Mouse (Mus musculus): ENCODE data around the gene Praf2. TPM values are rescaled to one million over a fixed set of nuclear protein-coding genes. Genes with fewer than 3 reads are reported as not detected.
"Not testable (repeated sequence)": the region's sequence is repeated elsewhere in the genome, so short reads cannot be mapped to it uniquely, and the experiment has no call there.

The Praf2 gene
- polyA plus RNA-seq, 1 experiment, result 0.30 TPM

DNA sequence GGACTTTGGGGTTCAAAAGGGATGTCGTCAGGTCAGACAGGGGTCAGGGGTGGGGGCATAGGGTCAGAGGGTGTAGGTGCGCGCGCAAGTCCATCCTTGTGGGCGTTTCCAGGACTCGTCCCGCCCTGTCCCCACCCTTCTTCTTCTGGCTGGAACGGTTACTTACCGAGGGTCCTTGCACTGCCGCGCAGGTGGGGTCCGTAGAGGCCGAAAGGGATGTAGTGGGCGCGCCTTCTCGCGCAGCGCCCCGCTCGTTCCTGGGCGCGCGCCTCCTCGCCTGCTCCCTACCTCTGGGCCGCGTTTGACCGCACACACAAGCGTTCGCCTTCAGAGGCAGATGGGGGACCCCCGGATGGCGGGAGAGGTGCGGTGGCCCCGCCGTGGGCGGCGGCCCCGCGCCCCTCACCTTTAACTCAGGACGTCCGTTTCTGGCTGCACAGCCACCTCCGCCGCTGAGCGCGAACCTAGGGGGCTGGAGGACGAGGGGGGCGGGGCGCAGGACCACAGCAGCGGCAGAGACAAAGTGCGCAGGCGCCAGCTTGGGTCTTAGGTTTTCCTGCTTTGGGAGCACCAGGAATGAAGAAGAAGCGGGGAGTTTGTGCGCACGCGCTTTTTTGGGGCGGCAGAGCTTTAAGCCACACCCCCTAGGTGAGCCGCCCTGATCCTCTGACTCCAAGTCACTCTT, 22.3 kb downstream of the Praf2 start, which contains the start of gene Ccdc120:
TSS of gene Ccdc120 (minus strand) at position 474 of the 685 bp plus-strand sequence.
- H3K4me1 ChIP-seq (ENCODE audit: control insufficient read depth), result peaks cover 10% of the 10 kb centered on the region
- TF ChIP-seq TAL1 (IDR thresholded peaks at IDR 0.05; ENCODE audit: low read length) (no peak), GATA1 (IDR thresholded peaks at IDR 0.05; ENCODE audit: low read length) (no peak)
- no peaks in the 10 kb centered on the region for H3K36me3 ChIP-seq (ENCODE audit: control insufficient read depth)
- no peaks in the 10 kb centered on the region for H3K9me3 ChIP-seq (ENCODE audit: control insufficient read depth, low read length)
- H3K27me3 ChIP-seq (ENCODE audit: control insufficient read depth), result no peaks in the 10 kb centered on the region; the same call in 1 of the 2 replicates
- H3K4me3 ChIP-seq (replicated peaks), result peak within 1 kb of the TSS; percentile 62

DNA sequence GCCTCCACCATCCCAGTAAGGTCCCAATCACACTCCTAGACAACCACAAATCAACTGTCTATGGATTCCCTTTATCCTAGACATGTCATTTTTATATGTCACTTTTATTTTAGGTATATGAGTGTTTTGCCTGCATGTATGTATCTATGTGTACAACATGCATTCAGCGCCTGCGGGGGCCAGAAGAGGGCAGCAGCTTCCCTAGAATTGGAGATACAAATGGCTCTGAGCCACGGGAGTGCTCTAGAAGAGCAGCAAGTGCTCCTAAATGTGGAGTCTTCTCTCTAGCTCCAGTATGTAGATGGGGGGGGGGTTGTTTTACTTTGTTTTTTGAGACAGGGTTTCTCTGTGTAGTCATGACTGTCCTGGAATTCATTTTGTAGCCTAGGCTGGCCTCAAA, 25.4 kb downstream of the Praf2 start:
- not testable (repeated sequence) for H3K36me3 ChIP-seq (ENCODE audit: control insufficient read depth); H3K9me3 ChIP-seq (ENCODE audit: control insufficient read depth, low read length); H3K27me3 ChIP-seq (ENCODE audit: control insufficient read depth); H3K4me3 ChIP-seq (replicated peaks); H3K4me1 ChIP-seq (ENCODE audit: control insufficient read depth)

DNA sequence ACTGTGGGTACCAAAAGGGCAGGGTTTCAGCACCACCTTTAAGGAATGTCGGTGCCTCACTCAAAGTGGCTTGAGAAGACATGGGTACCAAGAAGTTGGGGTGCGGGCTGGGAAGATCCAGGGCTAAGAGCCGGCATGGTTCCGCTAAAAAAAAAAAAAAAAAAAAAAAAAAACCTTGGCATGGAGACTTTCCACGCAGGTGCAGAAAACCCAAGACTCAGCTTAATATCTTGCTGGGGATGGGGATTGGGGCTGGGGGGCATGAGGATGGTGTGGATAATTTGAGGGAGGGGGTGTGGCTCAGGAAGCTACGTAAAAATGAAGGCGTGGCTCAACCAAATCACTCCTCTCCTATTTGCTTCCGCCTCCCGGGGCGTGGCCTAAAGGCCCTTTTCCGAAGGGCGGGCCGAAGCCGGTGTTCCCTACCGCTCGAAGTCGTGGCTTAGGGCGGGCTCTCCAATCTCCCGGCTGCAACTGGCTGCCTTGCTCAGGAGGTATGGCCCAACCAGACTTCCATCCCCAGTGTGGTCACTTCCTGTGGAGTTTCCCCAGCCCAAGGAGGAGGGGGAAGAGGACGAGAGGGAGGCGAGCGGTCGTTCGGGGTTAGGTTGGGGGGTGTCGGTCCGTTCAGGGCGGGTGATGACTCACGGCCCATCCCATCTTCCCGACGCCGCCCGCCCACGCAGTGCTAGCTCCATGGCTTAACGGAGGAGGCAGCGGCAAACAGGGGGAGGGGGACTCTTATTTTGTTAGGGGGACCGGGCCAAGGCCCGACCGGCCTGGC, 34.1 kb downstream of the Praf2 start, which contains the start of gene Tfe3:
TSS of gene Tfe3 (plus strand) at position 424 of the 784 bp plus-strand sequence.
- Histone ChIP-seq H3K27me3 (ENCODE audit: control insufficient read depth) (no peaks in the 10 kb centered on the region), H3K36me3 (ENCODE audit: control insufficient read depth) (peaks cover 13% of the 10 kb centered on the region), H3K9me3 (ENCODE audit: control insufficient read depth, low read length) (peaks cover 2% of the 10 kb centered on the region; the same call in 1 of the 2 replicates), H3K4me1 (ENCODE audit: control insufficient read depth) (peaks cover 47% of the 10 kb centered on the region), H3K4me3 (replicated peaks) (peak within 1 kb of the TSS; percentile 71)
- TF ChIP-seq TAL1 (IDR thresholded peaks at IDR 0.05; ENCODE audit: low read length), result no peak
- TF ChIP-seq GATA1 (IDR thresholded peaks at IDR 0.05; ENCODE audit: low read length), result no peak

DNA sequence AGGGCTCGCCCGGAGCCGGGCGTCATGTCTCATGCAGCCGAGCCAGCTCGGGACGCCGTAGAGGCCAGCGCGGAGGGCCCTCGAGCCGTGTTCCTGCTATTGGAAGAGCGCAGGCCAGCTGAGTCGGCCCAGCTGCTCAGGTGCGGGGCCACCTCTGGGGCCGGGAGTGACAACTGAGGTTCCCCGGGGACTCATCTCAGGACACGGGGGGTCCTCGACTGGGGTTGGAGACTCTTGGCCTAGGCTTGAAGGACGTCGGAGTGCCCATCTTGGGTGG, 34.6 kb downstream of the Praf2 start:
- Histone ChIP-seq H3K4me3 (replicated peaks) (peak overlapping the region; percentile 71), H3K4me1 (ENCODE audit: control insufficient read depth) (peaks cover 53% of the 10 kb centered on the region), H3K9me3 (ENCODE audit: control insufficient read depth, low read length) (peaks cover 2% of the 10 kb centered on the region; the same call in 1 of the 2 replicates), H3K36me3 (ENCODE audit: control insufficient read depth) (peaks cover 18% of the 10 kb centered on the region), H3K27me3 (ENCODE audit: control insufficient read depth) (no peaks in the 10 kb centered on the region)
- TF ChIP-seq GATA1 (IDR thresholded peaks at IDR 0.05; ENCODE audit: low read length), result no peak
- no peak for TF ChIP-seq TAL1 (IDR thresholded peaks at IDR 0.05; ENCODE audit: low read length)

DNA sequence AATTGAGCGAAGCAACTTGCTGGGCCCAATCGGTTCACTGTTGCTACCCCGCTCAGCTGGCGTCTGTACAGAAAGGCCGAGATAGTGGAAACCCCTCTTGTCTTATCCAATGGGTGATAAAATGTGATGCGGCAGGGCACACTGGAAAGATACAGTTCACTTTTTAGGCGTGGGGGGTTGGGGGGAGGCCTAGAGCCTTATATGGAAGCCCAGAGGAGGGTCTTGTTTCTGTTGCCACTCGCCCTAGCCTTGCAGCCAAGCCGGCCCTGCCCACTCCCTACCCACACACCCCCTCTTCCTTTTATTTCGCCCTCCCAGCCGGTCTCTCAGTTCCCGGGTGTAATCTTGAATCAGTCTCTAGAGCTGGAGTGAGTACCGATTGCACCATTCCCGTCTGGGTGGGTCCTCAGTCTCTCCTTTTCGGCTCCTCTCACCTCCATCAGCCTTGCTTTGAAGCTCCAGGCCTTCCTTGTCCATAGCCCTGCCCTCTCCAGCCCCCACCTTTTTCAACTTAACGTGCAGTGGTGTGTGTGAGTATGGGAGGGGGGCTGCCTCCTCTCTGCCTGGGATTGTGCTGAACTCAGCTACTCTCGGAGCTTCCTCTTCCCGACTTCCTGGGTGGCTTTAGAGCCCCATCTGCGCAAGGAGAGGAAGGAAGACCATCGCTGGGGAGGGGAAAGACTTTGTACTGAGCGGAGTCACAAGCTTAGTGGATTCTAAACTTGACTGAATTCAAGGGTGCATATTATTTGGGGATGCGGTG, 35.6 kb downstream of the Praf2 start:
- Histone ChIP-seq H3K4me3 (replicated peaks) (peak overlapping the region; percentile 71), H3K27me3 (ENCODE audit: control insufficient read depth) (no peaks in the 10 kb centered on the region), H3K9me3 (ENCODE audit: control insufficient read depth, low read length) (peaks cover 2% of the 10 kb centered on the region; the same call in 1 of the 2 replicates), H3K36me3 (ENCODE audit: control insufficient read depth) (peaks cover 27% of the 10 kb centered on the region), H3K4me1 (ENCODE audit: control insufficient read depth) (peaks cover 59% of the 10 kb centered on the region)
- TF ChIP-seq TAL1 (IDR thresholded peaks at IDR 0.05; ENCODE audit: low read length), result no peak
- TF ChIP-seq GATA1 (IDR thresholded peaks at IDR 0.05; ENCODE audit: low read length), result no peak

DNA sequence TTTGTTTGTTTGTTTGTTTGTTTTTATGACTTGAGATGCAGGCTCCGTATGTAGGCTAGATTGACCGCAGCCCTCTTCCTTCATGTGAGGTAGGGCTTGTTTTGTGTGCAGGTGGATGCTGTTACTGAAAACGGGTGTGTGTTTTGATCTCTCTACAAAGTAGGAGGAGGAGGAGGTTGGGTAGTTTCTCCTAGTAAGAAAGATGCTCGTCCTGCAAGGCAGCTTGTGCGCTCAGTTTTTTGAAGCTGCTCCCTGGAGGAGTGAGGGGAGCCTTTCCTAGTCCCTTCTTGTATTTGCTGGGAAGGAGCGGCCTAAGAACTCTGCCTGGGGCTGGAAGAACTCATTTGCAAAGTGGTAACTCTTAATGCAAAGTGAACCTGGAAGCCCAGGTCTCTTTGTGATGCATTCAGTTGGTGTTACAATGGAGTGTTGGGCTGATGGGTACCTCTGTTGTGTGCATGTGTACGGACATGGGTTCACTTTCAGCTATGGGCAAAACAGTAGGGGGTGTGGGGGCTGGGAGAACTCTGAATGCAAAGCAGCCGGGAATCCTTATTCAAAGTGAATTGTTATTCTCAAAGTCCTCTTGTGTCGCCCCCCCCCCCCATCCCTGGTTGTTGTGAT, 36.5 kb downstream of the Praf2 start:
- peaks cover 32% of the 10 kb centered on the region for H3K36me3 ChIP-seq (ENCODE audit: control insufficient read depth)
- peak overlapping the region; percentile 71 for H3K4me3 ChIP-seq (replicated peaks)
- H3K27me3 ChIP-seq (ENCODE audit: control insufficient read depth), result no peaks in the 10 kb centered on the region
- TF ChIP-seq GATA1 (IDR thresholded peaks at IDR 0.05; ENCODE audit: low read length) (no peak), TAL1 (IDR thresholded peaks at IDR 0.05; ENCODE audit: low read length) (no peak)
- H3K4me1 ChIP-seq (ENCODE audit: control insufficient read depth), result peaks cover 68% of the 10 kb centered on the region
- peaks cover 2% of the 10 kb centered on the region; the same call in 1 of the 2 replicates for H3K9me3 ChIP-seq (ENCODE audit: control insufficient read depth, low read length)

DNA sequence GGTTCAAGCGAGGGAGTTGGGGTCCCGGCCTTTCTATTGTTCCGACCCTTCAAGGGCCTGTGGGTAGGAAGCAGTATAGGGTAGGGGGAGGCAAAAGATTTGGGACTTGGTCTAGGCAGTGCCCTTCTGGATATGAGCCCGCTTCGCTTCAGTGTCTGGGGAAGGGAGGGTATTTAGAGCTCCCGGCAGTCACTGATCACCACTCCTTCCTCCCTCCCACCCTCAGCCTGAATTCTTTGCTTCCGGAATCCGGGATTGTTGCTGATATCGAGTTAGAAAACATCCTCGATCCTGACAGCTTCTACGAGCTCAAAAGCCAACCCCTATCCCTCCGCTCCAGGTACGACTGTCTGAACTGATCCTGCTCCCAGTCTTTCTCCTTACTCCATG, 37.0 kb downstream of the Praf2 start:
- H3K9me3 ChIP-seq (ENCODE audit: control insufficient read depth, low read length), result peaks cover 2% of the 10 kb centered on the region; the same call in 1 of the 2 replicates
- H3K4me3 ChIP-seq (replicated peaks), result peak overlapping the region; percentile 71
- no peak for TF ChIP-seq TAL1 (IDR thresholded peaks at IDR 0.05; ENCODE audit: low read length)
- TF ChIP-seq GATA1 (IDR thresholded peaks at IDR 0.05; ENCODE audit: low read length), result no peak
- no peaks in the 10 kb centered on the region for H3K27me3 ChIP-seq (ENCODE audit: control insufficient read depth)
- peaks cover 37% of the 10 kb centered on the region for H3K36me3 ChIP-seq (ENCODE audit: control insufficient read depth)
- peaks cover 71% of the 10 kb centered on the region for H3K4me1 ChIP-seq (ENCODE audit: control insufficient read depth)

DNA sequence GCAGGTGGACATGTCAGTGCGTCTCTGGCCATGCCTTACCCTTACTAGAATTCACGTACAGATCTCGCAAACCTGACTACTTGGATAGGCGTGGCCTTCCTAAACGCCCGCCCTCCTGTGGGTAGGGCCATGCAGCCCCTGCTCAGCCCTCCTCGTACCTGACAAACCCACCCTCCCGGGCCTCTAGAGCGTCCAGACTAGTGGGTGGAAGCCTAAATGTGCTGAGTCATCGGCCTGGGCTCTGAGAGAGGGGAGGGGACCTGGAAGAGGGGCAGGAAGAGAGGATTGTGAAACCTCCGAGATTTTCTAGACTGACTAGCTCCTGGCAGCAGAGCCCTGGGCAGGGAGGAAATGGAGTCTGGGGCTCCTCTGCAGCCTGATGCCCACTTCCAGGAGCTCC, 37.5 kb downstream of the Praf2 start:
- peaks cover 71% of the 10 kb centered on the region for H3K4me1 ChIP-seq (ENCODE audit: control insufficient read depth)
- TF ChIP-seq TAL1 (IDR thresholded peaks at IDR 0.05; ENCODE audit: low read length) (no peak), GATA1 (IDR thresholded peaks at IDR 0.05; ENCODE audit: low read length) (no peak)
- H3K9me3 ChIP-seq (ENCODE audit: control insufficient read depth, low read length), result peaks cover 2% of the 10 kb centered on the region; the same call in 1 of the 2 replicates
- H3K27me3 ChIP-seq (ENCODE audit: control insufficient read depth), result no peaks in the 10 kb centered on the region
- H3K4me3 ChIP-seq (replicated peaks), result peak overlapping the region; percentile 71
- H3K36me3 ChIP-seq (ENCODE audit: control insufficient read depth), result peaks cover 42% of the 10 kb centered on the region
